Mouse (Mus musculus): ENCODE data around the gene Nufip2. TPM values are rescaled to one million over a fixed set of nuclear protein-coding genes. Genes with fewer than 3 reads are reported as not detected.

The Nufip2 gene
- polyA plus RNA-seq, 2 experiments, result 1.9 to 7.6 TPM

GRCm38 (mm10) chr11:77725183-77725582, 39.2 kb downstream of the Nufip2 start, which contains the start of gene Cryba1:
Cryba1 (minus strand) TSS chr11:77725283.
- Histone ChIP-seq H3K27me3 (ENCODE audit: control insufficient read depth, insufficient read depth, low read length) (no peaks in the 10 kb centered on the region), H3K4me2 (ENCODE audit: low read depth) (no peak within 1 kb of the TSS), H3K9me3 (ENCODE audit: control insufficient read depth, low read length) (no peaks in the 10 kb centered on the region), H3K4me3 (ENCODE audit: insufficient read depth in 1 of 2, low read depth in 2 of 2, low read length in 2 of 2) (no peak within 1 kb of the TSS), H3K36me3 (replicated peaks; ENCODE audit: control insufficient read depth, insufficient read depth, low read depth) (no peaks in the 10 kb centered on the region), H3K9ac (replicated peaks) (no peak within 1 kb of the TSS), H3K4me1 (replicated peaks; ENCODE audit: control insufficient read depth in 2 of 2, insufficient read depth in 2 of 2, low read length in 1 of 2) (no peaks in the 10 kb centered on the region), H3K27ac (no peak within 1 kb of the TSS)
- TF ChIP-seq CTCF (IDR thresholded peaks at IDR 0.05; ENCODE audit: low read depth), result no peak
- no peak for TF ChIP-seq EP300 (IDR thresholded peaks at IDR 0.05; ENCODE audit: low read depth)
- ATAC-seq (ENCODE audit: insufficient read depth), result no peak
- 63% methylated on average over 7 of the region's 7 CpGs for WGBS (ENCODE audit: insufficient replicate concordance)
- no peak for DNase-seq (ENCODE audit: low read depth in 3 of 3, low spot score in 3 of 3)

- WGBS (ENCODE audit: insufficient replicate concordance), result 48% methylated on average over 2 of the region's 2 CpGs
- H3K27me3 ChIP-seq (ENCODE audit: control insufficient read depth, insufficient read depth, low read length), result no peaks in the 10 kb centered on the region
- H3K4me1 ChIP-seq (replicated peaks; ENCODE audit: control insufficient read depth in 2 of 2, insufficient read depth in 2 of 2, low read length in 1 of 2), result no peaks in the 10 kb centered on the region
- no peak for DNase-seq (ENCODE audit: low read depth in 3 of 3, low spot score in 3 of 3)
- no peak for TF ChIP-seq CTCF (IDR thresholded peaks at IDR 0.05; ENCODE audit: low read depth)
- TF ChIP-seq EP300 (IDR thresholded peaks at IDR 0.05; ENCODE audit: low read depth), result no peak
- no peak for ATAC-seq (ENCODE audit: insufficient read depth)
- no peaks in the 10 kb centered on the region for H3K36me3 ChIP-seq (replicated peaks; ENCODE audit: control insufficient read depth, insufficient read depth, low read depth)
- H3K4me2 ChIP-seq (ENCODE audit: low read depth), result no peak overlapping the region
- H3K27ac ChIP-seq, result no peak overlapping the region
- H3K4me3 ChIP-seq (ENCODE audit: insufficient read depth in 1 of 2, low read depth in 2 of 2, low read length in 2 of 2), result no peak overlapping the region
- no peaks in the 10 kb centered on the region for H3K9me3 ChIP-seq (ENCODE audit: control insufficient read depth, low read length)
- H3K9ac ChIP-seq (replicated peaks), result no peak overlapping the region
These were observed 42.6 kb downstream of the Nufip2 start for GRCm38 (mm10) chr11:77728587-77728986.

GRCm38 (mm10) chr11:77737289-77737688, 51.3 kb downstream of the Nufip2 start:
- Histone ChIP-seq H3K27ac (no peak overlapping the region), H3K4me3 (ENCODE audit: insufficient read depth in 1 of 2, low read depth in 2 of 2, low read length in 2 of 2) (no peak overlapping the region), H3K9me3 (ENCODE audit: control insufficient read depth, low read length) (no peaks in the 10 kb centered on the region), H3K27me3 (ENCODE audit: control insufficient read depth, insufficient read depth, low read length) (no peaks in the 10 kb centered on the region), H3K9ac (replicated peaks) (no peak overlapping the region), H3K4me1 (replicated peaks; ENCODE audit: control insufficient read depth in 2 of 2, insufficient read depth in 2 of 2, low read length in 1 of 2) (no peaks in the 10 kb centered on the region), H3K36me3 (replicated peaks; ENCODE audit: control insufficient read depth, insufficient read depth, low read depth) (no peaks in the 10 kb centered on the region), H3K4me2 (ENCODE audit: low read depth) (no peak overlapping the region)
- DNase-seq (ENCODE audit: low read depth in 3 of 3, low spot score in 3 of 3) (peak; percentile 42 to 60 (median 54)), ATAC-seq (ENCODE audit: insufficient read depth) (no peak)
- peak; percentile 95 for TF ChIP-seq CTCF (IDR thresholded peaks at IDR 0.05; ENCODE audit: low read depth)
- no peak for TF ChIP-seq EP300 (IDR thresholded peaks at IDR 0.05; ENCODE audit: low read depth)
- WGBS (ENCODE audit: insufficient replicate concordance), result 2% methylated on average over 6 of the region's 6 CpGs

DNA sequence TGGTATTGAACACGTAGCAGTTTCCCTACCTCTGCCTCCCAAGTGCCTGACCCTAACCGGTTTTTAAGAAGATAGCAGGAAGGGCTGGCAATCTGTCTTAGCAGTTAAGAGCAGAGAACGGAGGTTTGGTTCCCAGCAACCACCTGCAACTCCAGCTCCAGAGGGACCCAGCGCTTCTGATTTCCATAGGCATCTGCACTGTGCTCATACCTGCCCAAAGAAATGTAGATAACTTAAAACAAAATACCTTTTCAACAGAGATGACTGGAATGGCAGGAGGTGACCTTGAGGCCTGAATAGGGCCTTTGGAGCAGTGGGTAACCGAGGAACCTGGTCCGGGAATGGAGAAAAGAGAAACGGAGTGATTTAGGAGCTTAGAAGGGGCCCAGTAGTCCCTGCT, 52.6 kb downstream of the Nufip2 start:
- Histone ChIP-seq H3K36me3 (replicated peaks; ENCODE audit: control insufficient read depth, insufficient read depth, low read depth) (no peaks in the 10 kb centered on the region), H3K27ac (no peak overlapping the region), H3K9me3 (ENCODE audit: control insufficient read depth, low read length) (no peaks in the 10 kb centered on the region), H3K9ac (replicated peaks) (no peak overlapping the region), H3K4me3 (ENCODE audit: insufficient read depth in 1 of 2, low read depth in 2 of 2, low read length in 2 of 2) (no peak overlapping the region), H3K27me3 (ENCODE audit: control insufficient read depth, insufficient read depth, low read length) (no peaks in the 10 kb centered on the region), H3K4me2 (ENCODE audit: low read depth) (no peak overlapping the region), H3K4me1 (replicated peaks; ENCODE audit: control insufficient read depth in 2 of 2, insufficient read depth in 2 of 2, low read length in 1 of 2) (no peaks in the 10 kb centered on the region)
- TF ChIP-seq CTCF (IDR thresholded peaks at IDR 0.05; ENCODE audit: low read depth) (no peak), EP300 (IDR thresholded peaks at IDR 0.05; ENCODE audit: low read depth) (no peak)
- ATAC-seq (ENCODE audit: insufficient read depth) (no peak), DNase-seq (ENCODE audit: low read depth in 3 of 3, low spot score in 3 of 3) (no peak)
- WGBS (ENCODE audit: insufficient replicate concordance), result 52% methylated on average over 7 of the region's 7 CpGs

- no peaks in the 10 kb centered on the region for H3K36me3 ChIP-seq (replicated peaks; ENCODE audit: control insufficient read depth, insufficient read depth, low read depth)
- no peaks in the 10 kb centered on the region for H3K27me3 ChIP-seq (ENCODE audit: control insufficient read depth, insufficient read depth, low read length)
- 22% methylated on average over 6 of the region's 6 CpGs for WGBS (ENCODE audit: insufficient replicate concordance)
- peaks cover 5 to 11% of the 10 kb centered on the region in 2 experiments; a peak in 3 of 4 replicates for H3K4me1 ChIP-seq (replicated peaks; ENCODE audit: control insufficient read depth in 2 of 2, insufficient read depth in 2 of 2, low read length in 1 of 2)
- no peak overlapping the region for H3K4me2 ChIP-seq (ENCODE audit: low read depth)
- H3K9me3 ChIP-seq (ENCODE audit: control insufficient read depth, low read length), result no peaks in the 10 kb centered on the region
- ATAC-seq (ENCODE audit: insufficient read depth) (no peak), DNase-seq (ENCODE audit: low read depth in 3 of 3, low spot score in 3 of 3) (no peak)
- no peak for TF ChIP-seq EP300 (IDR thresholded peaks at IDR 0.05; ENCODE audit: low read depth)
- TF ChIP-seq CTCF (IDR thresholded peaks at IDR 0.05; ENCODE audit: low read depth), result peak; percentile 83
- H3K9ac ChIP-seq (replicated peaks), result no peak overlapping the region
- H3K27ac ChIP-seq, result no peak overlapping the region
- no peak overlapping the region for H3K4me3 ChIP-seq (ENCODE audit: insufficient read depth in 1 of 2, low read depth in 2 of 2, low read length in 2 of 2)
These were observed 58.0 kb downstream of the Nufip2 start for GRCm38 (mm10) chr11:77743966-77744365.

All from liver, embryonic 14.5 days (tissue).